Mouse (Mus musculus): ENCODE results near the gene Lims1.

- TF ChIP-seq CTCF (IDR thresholded peaks at IDR 0.05; ENCODE audit: borderline replicate concordance, insufficient read depth, low read length) (no peak), POLR2A (IDR thresholded peaks at IDR 0.05; ENCODE audit: low read depth, low read length) (no peak)
Observed at GRCm38 (mm10) chr10:58341685-58342084, 18.4 kb downstream of the Lims1 start.
